Mouse (Mus musculus) brain, embryonic 14.5 days (tissue): ENCODE measurements around the gene Tbc1d10b. TPM values are rescaled to one million over a fixed set of nuclear protein-coding genes. Genes with fewer than 3 reads are reported as not detected.
A peak's percentile ranks its signal among the peaks of the same experiment; 100 is the strongest.
"Not testable (repeated sequence)": the region's sequence is repeated elsewhere in the genome, so short reads cannot be mapped to it uniquely, and the experiment has no call there.

Experiments
- DNase-seq: peaks from one replicate; pipeline ENCODE4 v3.0.0-alpha.2; 2011; ENCODE audit warnings: low read depth
- CTCF ChIP-seq: fragments of 200-500 bp; IDR thresholded peaks from 2 replicates; pipeline ENCODE4 v1.5.1; 2012; ENCODE audit warnings: inconsistent platforms, mild to moderate bottlenecking, moderate library complexity, borderline replicate concordance; ENCODE audit not compliant: insufficient read depth, insufficient read length; ENCODE audit errors: extremely low read depth
- POLR2A ChIP-seq: fragments of 200-500 bp; IDR thresholded peaks from 2 replicates; pipeline ENCODE4 v1.6.1; 2012; ENCODE audit warnings: mild to moderate bottlenecking, inconsistent platforms, borderline replicate concordance; ENCODE audit not compliant: poor library complexity, insufficient read depth, insufficient read length, severe bottlenecking; ENCODE audit errors: extremely low read depth
- polyA plus RNA-seq: library from polyadenylated mRNA; depleted of rRNA; stranded (reverse); fragments of >200 nt; gene quantifications from 2 replicates; pipeline ENCODE4 v1.2.3, GENCODE M21; 2012; rRNA removed

The Tbc1d10b gene
- polyA plus RNA-seq, result 54.2 and 66.1 TPM in 2 replicates

DNA sequence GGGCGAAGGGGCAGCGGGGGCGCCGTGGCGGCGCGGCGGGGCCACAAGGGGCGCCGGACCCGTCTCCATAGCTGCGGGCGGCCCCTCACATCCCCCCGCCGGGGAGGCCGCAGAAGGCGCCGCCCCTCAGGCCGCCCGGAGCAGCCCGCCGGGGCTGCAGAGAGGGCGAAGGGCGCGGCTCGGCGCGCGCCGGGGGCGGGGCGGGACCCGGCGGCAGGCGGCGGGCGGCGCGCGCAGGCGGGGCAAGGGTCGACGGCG, at the start of gene Tbc1d10b:
Gene Tbc1d10b (minus strand): TSS at position 174 of the 258 bp plus-strand sequence.
- DNase-seq, result no peak
- no peak for TF ChIP-seq POLR2A
- TF ChIP-seq CTCF, result no peak

GRCm38 (mm10) chr7:127256518-127256917, 48.2 kb upstream of the Tbc1d10b start:
- no peak for TF ChIP-seq CTCF
- no peak for TF ChIP-seq POLR2A
- DNase-seq, result no peak

GRCm38 (mm10) chr7:127255965-127256364, 47.7 kb upstream of the Tbc1d10b start:
- no peak for TF ChIP-seq POLR2A
- TF ChIP-seq CTCF, result no peak
- no peak for DNase-seq

GRCm38 (mm10) chr7:127255008-127255407, 46.7 kb upstream of the Tbc1d10b start:
- no peak for DNase-seq
- TF ChIP-seq POLR2A (no peak), CTCF (no peak)

- TF ChIP-seq POLR2A (peak; percentile 78), CTCF (no peak)
- peak; percentile 100 for DNase-seq
These were observed 45.8 kb upstream of the Tbc1d10b start for GRCm38 (mm10) chr7:127253821-127254769.

- no peak for DNase-seq
- TF ChIP-seq CTCF (no peak), POLR2A (no peak)
These were observed 45.1 kb upstream of the Tbc1d10b start for GRCm38 (mm10) chr7:127253341-127253740.

- peak; percentile 38 for DNase-seq
- TF ChIP-seq CTCF, result peak; percentile 48; the same call in 1 of the 2 replicates
- TF ChIP-seq POLR2A, result no peak
These were observed 44.1 kb upstream of the Tbc1d10b start for GRCm38 (mm10) chr7:127252414-127252813.

GRCm38 (mm10) chr7:127250511-127250910, 42.2 kb upstream of the Tbc1d10b start:
- not testable (repeated sequence) for DNase-seq

DNA sequence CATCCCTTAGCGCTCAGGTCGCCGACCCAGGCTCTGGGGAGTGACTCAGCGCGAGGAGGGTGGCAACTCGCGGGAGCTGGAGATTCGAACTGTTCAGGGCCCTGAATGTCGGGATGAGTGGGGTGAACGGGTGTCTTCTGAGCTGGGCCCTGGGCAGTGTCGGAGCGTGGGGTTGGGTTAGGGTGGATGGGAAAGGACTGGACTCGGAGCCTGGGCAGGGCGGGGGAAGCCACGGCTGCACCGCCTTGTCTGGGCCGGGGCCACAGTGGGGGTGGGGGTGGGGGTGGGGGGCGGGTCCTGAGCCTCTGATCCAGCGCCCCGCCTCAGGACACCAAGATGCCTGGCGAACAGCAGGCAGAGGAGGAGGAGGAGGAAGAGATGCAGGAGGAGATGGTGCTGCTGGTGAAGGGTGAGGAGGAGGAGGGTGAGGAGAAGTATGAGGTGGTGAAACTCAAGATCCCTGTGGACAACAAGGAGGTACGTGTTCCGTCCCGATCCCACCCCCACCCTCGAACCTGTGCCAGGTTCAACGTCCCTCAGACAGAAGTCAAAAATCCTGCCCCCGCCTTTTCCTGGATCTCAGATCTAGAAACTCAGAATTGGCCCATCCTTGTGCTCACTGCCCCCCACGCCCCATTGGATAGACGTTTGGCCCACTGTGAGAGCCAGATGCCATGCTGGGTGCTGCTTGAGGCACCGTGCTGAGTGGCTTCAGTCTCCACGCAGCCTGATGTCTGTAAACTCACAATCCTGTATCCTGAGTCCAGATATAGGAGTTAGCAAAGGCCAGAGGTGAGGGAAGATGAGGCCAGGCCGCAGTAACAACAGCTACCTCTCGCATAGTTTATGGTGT, 36.6 kb upstream of the Tbc1d10b start:
- TF ChIP-seq POLR2A (no peak), CTCF (no peak)
- no peak for DNase-seq

DNA sequence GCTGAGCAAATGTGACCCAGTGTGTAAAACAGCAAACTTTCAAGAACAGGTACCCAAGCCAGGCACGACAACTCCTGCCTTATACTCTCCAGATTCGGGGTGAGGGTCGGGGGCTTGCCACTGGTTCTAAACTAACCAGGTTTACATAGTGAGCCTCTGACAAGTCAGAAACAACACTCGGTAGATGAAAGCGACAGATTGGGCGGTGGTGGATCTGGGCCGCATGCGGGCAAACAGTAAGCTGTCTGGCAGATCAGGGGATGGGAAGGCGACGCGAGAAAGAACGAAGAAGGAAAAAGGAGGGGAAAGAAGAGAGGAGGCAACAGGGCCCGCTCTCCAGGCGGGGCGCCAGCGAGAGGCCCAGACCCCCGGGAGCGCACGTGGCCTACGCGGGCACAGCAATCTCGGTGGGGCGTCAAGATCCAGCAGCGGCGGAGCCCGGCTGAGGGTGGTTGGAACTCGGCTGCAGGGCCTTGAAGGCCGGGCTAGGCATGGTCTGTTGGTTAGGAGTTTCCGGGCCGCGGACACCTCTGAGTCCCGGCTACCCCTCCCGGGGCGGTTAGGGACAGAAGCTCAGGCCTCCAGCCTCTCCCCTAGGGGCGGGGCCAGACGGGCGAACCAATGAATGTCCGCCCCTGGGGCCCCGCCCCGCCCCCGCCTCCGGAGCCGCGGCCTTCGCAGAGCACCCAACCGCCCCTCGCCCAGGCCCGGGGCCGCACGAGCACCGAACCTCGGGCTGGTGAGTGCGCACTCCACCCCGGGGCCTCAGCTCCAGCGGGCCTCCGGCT, 35.8 kb upstream of the Tbc1d10b start, which contains the start of gene Zfp771:
Gene Zfp771 (plus strand): TSS at position 405 of the 788 bp plus-strand sequence.
- peak; percentile 87; the same call in 1 of the 2 replicates for TF ChIP-seq POLR2A
- TF ChIP-seq CTCF, result peak; percentile 9; the same call in 1 of the 2 replicates
- DNase-seq, result peak; percentile 97

DNA sequence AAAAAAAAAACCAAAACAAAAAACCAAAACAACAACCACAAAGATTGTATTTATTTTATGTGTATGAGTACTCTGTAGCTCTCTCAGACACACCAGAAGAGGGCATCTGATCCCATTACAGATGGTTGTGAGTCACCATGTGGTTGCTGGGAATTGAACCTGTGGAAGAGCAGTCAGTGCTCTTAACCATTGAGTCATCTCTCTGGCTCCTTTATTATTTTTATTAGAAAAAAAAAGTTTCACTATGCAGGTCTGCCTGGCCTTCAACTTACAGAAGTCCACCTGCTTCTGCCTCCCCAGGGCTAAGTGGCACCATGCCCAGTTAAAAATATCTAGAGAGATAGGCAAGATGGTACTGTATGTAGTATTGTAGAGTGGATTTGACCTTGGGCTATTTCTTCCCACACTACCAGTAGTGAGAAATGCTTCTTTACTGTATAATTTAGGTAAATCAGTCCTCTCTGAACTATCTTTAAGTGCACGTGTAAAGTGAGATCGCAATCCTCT, 35.1 kb upstream of the Tbc1d10b start:
- no peak for DNase-seq
- TF ChIP-seq CTCF (no peak), POLR2A (no peak)

DNA sequence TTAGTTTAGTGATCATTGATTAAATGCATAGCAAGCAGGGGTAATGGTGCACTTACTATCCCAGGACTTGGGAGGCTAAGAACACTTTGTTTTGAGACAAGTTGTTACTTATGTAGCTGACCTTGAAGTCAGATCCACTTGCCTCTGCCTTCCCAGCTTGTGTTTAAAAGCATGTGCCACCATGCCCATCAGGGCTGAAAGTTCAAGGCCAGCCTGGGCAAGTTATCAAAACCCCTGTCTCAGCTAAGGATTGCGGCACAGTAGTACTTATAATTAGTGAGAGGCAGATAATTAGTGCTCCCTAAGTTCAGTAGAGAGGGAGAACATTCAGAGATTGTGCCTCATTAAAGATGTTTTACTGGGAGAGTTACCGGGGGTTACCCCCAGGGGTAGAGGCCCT, 26.5 kb upstream of the Tbc1d10b start:
- TF ChIP-seq CTCF (no peak), POLR2A (no peak)
- no peak for DNase-seq
